Mouse (Mus musculus): ENCODE measurements around the gene Rrp36. TPM values are rescaled to one million over a fixed set of nuclear protein-coding genes. Genes with fewer than 3 reads are reported as not detected.
A peak's percentile ranks its signal among the peaks of the same experiment; 100 is the strongest.

The Rrp36 gene
- polyA plus RNA-seq, 2 experiments: 36.8 to 47.2 TPM

GRCm38 (mm10) chr17:46651292-46651691 lies 22.9 kb downstream of the Rrp36 start:
- H3K4me3 ChIP-seq (replicated peaks; ENCODE audit: low read length): peak overlapping the region; percentile 76
- H3K27ac ChIP-seq (replicated peaks; ENCODE audit: low read depth, low read length): peak overlapping the region; percentile 96
- no peak for TF ChIP-seq POLR2A (IDR thresholded peaks at IDR 0.05; ENCODE audit: borderline replicate concordance, extremely low read depth, insufficient read depth, insufficient read length)
- 74% methylated on average over 17 of the region's 17 CpGs for WGBS
- ATAC-seq (ENCODE audit: low FRiP score, low read depth) (no peak), DNase-seq (ENCODE audit: low spot score) (no peak)
- peak overlapping the region; percentile 63 for H3K4me2 ChIP-seq (replicated peaks; ENCODE audit: low read depth, low read length, severe bottlenecking)
- H3K9me3 ChIP-seq (ENCODE audit: control insufficient read depth, low read length): no peaks in the 10 kb centered on the region; the same call in 1 of the 2 replicates
- H3K36me3 ChIP-seq (ENCODE audit: control insufficient read depth, insufficient read depth, low read length): peaks cover 60% of the 10 kb centered on the region
- peaks cover 25% of the 10 kb centered on the region for H3K4me1 ChIP-seq (ENCODE audit: control insufficient read depth, insufficient read depth, low read length)
- no peaks in the 10 kb centered on the region for H3K27me3 ChIP-seq (ENCODE audit: control insufficient read depth, insufficient read depth, low read length)
- H3K9ac ChIP-seq (ENCODE audit: low read depth, low read length, severe bottlenecking): peak overlapping the region; percentile 92

GRCm38 (mm10) chr17:46650232-46651031 lies 23.7 kb downstream of the Rrp36 start, which contains the start of gene Cul7:
Cul7 (plus strand) TSS chr17:46650337.
- DNase-seq (ENCODE audit: low spot score): peak; percentile 98
- TF ChIP-seq POLR2A (IDR thresholded peaks at IDR 0.05; ENCODE audit: borderline replicate concordance, extremely low read depth, insufficient read depth, insufficient read length): peak; percentile 80; the same call in 1 of the 2 replicates
- Histone ChIP-seq H3K4me3 (replicated peaks; ENCODE audit: low read length) (peak within 1 kb of the TSS; percentile 76), H3K9ac (ENCODE audit: low read depth, low read length, severe bottlenecking) (peak within 1 kb of the TSS; percentile 92), H3K36me3 (ENCODE audit: control insufficient read depth, insufficient read depth, low read length) (peaks cover 52% of the 10 kb centered on the region), H3K4me2 (replicated peaks; ENCODE audit: low read depth, low read length, severe bottlenecking) (peak within 1 kb of the TSS; percentile 63), H3K9me3 (ENCODE audit: control insufficient read depth, low read length) (no peaks in the 10 kb centered on the region; the same call in 1 of the 2 replicates), H3K4me1 (ENCODE audit: control insufficient read depth, insufficient read depth, low read length) (peaks cover 25% of the 10 kb centered on the region), H3K27me3 (ENCODE audit: control insufficient read depth, insufficient read depth, low read length) (no peaks in the 10 kb centered on the region), H3K27ac (replicated peaks; ENCODE audit: low read depth, low read length) (peak within 1 kb of the TSS; percentile 96)
- WGBS: 0% methylated on average over 23 of the region's 58 CpGs
- peak; percentile 92 for ATAC-seq (ENCODE audit: low FRiP score, low read depth)

GRCm38 (mm10) chr17:46649811-46650210 lies 24.3 kb downstream of the Rrp36 start:
- peak overlapping the region; percentile 76 for H3K4me3 ChIP-seq (replicated peaks; ENCODE audit: low read length)
- no peak for DNase-seq (ENCODE audit: low spot score)
- no peaks in the 10 kb centered on the region for H3K27me3 ChIP-seq (ENCODE audit: control insufficient read depth, insufficient read depth, low read length)
- peaks cover 27% of the 10 kb centered on the region for H3K4me1 ChIP-seq (ENCODE audit: control insufficient read depth, insufficient read depth, low read length)
- 32% methylated on average over 15 of the region's 15 CpGs for WGBS
- no peak for TF ChIP-seq POLR2A (IDR thresholded peaks at IDR 0.05; ENCODE audit: borderline replicate concordance, extremely low read depth, insufficient read depth, insufficient read length)
- peak overlapping the region; percentile 96 for H3K27ac ChIP-seq (replicated peaks; ENCODE audit: low read depth, low read length)
- peaks cover 48% of the 10 kb centered on the region for H3K36me3 ChIP-seq (ENCODE audit: control insufficient read depth, insufficient read depth, low read length)
- peak overlapping the region; percentile 92; the same call in 1 of the 2 replicates for H3K9ac ChIP-seq (ENCODE audit: low read depth, low read length, severe bottlenecking)
- no peak for ATAC-seq (ENCODE audit: low FRiP score, low read depth)
- no peaks in the 10 kb centered on the region; the same call in 1 of the 2 replicates for H3K9me3 ChIP-seq (ENCODE audit: control insufficient read depth, low read length)
- peak overlapping the region; percentile 63 for H3K4me2 ChIP-seq (replicated peaks; ENCODE audit: low read depth, low read length, severe bottlenecking)

- Histone ChIP-seq H3K4me2 (replicated peaks; ENCODE audit: low read depth, low read length, severe bottlenecking) (no peak overlapping the region), H3K27me3 (ENCODE audit: control insufficient read depth, insufficient read depth, low read length) (no peaks in the 10 kb centered on the region), H3K36me3 (ENCODE audit: control insufficient read depth, insufficient read depth, low read length) (peaks cover 34% of the 10 kb centered on the region), H3K9ac (ENCODE audit: low read depth, low read length, severe bottlenecking) (no peak overlapping the region), H3K4me3 (replicated peaks; ENCODE audit: low read length) (no peak overlapping the region), H3K9me3 (ENCODE audit: control insufficient read depth, low read length) (no peaks in the 10 kb centered on the region), H3K4me1 (ENCODE audit: control insufficient read depth, insufficient read depth, low read length) (peaks cover 27% of the 10 kb centered on the region), H3K27ac (replicated peaks; ENCODE audit: low read depth, low read length) (no peak overlapping the region)
- WGBS: 92% methylated on average over 9 of the region's 9 CpGs
- ATAC-seq (ENCODE audit: low FRiP score, low read depth): no peak
- TF ChIP-seq POLR2A (IDR thresholded peaks at IDR 0.05; ENCODE audit: borderline replicate concordance, extremely low read depth, insufficient read depth, insufficient read length): no peak
- no peak for DNase-seq (ENCODE audit: low spot score)
These were observed 25.7 kb downstream of the Rrp36 start for GRCm38 (mm10) chr17:46648436-46648835.

- WGBS: 93% methylated on average over 7 of the region's 7 CpGs
- Histone ChIP-seq H3K9me3 (ENCODE audit: control insufficient read depth, low read length) (no peaks in the 10 kb centered on the region), H3K36me3 (ENCODE audit: control insufficient read depth, insufficient read depth, low read length) (peaks cover 23% of the 10 kb centered on the region), H3K4me3 (replicated peaks; ENCODE audit: low read length) (0 out of 2 replicates have a peak overlapping the region, but pooled peaks have one; percentile 82), H3K27me3 (ENCODE audit: control insufficient read depth, insufficient read depth, low read length) (no peaks in the 10 kb centered on the region), H3K9ac (ENCODE audit: low read depth, low read length, severe bottlenecking) (no peak overlapping the region), H3K27ac (replicated peaks; ENCODE audit: low read depth, low read length) (no peak overlapping the region), H3K4me1 (ENCODE audit: control insufficient read depth, insufficient read depth, low read length) (peaks cover 21% of the 10 kb centered on the region), H3K4me2 (replicated peaks; ENCODE audit: low read depth, low read length, severe bottlenecking) (peak overlapping the region; percentile 87; the same call in 1 of the 2 replicates)
- ATAC-seq (ENCODE audit: low FRiP score, low read depth): no peak
- TF ChIP-seq POLR2A (IDR thresholded peaks at IDR 0.05; ENCODE audit: borderline replicate concordance, extremely low read depth, insufficient read depth, insufficient read length): no peak
- no peak for DNase-seq (ENCODE audit: low spot score)
These were observed 26.9 kb downstream of the Rrp36 start for GRCm38 (mm10) chr17:46647279-46647678.
